Mouse (Mus musculus): Measurements from ENCODE around the gene Ralb.

Gene Ralb

DNA sequence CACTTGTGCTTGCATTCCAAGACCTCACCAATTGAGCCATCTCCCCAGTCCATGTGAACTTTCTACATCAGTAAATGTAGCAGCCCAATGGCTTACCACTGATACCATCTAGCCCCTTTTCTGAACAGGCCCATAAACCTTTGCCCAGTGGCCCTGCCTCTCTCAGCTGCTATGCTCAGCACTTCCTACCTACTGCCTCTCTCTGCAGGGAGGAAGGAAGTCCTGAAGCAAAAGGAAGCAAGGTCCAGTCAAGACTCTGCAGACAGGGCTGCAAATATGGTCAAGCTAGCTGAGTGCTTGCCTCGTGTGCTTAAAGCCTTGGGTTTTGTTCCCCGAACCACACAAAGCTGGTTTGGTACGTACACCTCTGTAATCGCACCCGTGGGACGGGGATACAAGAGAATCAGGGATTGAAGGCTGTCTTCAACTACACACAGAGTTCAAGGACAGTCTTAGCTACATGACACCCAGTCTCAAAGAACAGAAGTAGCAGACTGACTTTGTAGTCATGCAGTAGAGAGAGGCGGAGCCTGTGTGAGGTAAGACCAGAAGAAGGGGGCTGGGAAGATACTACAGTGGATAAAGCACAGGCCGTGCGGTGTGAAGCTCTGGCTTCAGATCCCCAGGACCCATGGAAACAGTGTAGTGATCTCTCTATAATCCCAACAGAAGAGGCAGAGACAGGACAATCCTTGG, 5.9 kb downstream of the Ralb start:
- in situ Hi-C loops (cut with MboI; ENCODE audit: unreplicated experiment in 2 of 2): loop anchor here in 1 of 2 experiments (25.0 kb wide), 1 partner anchor 411 kb away; no protein-coding TSS in a partner anchor

DNA sequence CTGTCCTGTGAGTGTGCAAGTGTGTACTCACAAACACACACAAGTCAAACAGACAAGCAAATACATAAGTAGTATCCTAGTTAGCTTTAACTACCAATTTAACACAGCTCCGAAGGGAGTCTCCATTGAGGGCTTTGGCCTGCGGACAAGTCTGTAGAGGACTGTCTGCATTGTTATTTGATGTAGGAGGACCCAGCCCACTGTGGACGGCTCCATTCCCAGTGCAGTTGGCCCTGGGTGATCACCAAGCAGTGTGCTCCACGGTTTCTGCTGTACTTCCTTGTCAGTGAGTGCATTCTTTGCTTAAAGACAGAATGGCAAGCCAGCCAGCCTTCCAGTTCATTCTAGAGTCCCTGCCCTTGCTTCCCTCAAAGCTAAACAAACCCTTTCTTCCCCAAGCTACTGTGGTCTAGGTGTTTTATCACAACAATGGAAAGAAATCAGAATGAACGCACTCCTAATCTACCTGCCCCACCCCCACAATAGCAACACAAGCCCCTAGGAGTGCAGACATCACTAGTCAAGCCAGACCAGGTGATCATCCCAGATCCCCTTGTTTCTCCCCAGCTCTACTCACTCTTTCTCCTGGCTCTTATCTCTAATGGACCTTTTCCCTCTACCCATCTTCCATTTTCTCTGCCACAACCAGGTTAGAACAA, 7.1 kb downstream of the Ralb start:
- in situ Hi-C loops (cut with MboI; ENCODE audit: unreplicated experiment in 2 of 2): loop anchor here in 1 of 2 experiments (25.0 kb wide), 1 partner anchor 410 kb away; no protein-coding TSS in a partner anchor

DNA sequence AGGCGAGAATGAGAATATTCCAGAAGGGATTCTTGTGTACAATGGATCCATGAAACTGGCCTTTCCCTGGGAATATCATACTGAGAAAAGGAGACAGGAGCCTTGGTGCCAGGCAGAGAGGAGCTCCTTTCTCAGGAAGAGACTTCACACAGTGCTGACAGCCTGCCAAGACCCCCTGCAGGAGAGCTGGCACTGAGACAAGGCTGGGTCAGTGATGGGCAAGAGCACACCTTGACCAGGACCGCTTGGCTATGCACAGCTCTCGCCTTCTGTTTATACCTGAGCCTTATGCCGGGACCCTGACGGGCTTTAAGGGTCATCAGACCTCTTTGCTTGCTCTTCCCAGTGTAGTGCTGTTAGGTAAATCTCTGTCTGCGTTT, 9.2 kb downstream of the Ralb start:
- in situ Hi-C loops (cut with MboI; ENCODE audit: unreplicated experiment in 2 of 2): loop anchor here in 1 of 2 experiments (25.0 kb wide), 1 partner anchor 408 kb away; no protein-coding TSS in a partner anchor

DNA sequence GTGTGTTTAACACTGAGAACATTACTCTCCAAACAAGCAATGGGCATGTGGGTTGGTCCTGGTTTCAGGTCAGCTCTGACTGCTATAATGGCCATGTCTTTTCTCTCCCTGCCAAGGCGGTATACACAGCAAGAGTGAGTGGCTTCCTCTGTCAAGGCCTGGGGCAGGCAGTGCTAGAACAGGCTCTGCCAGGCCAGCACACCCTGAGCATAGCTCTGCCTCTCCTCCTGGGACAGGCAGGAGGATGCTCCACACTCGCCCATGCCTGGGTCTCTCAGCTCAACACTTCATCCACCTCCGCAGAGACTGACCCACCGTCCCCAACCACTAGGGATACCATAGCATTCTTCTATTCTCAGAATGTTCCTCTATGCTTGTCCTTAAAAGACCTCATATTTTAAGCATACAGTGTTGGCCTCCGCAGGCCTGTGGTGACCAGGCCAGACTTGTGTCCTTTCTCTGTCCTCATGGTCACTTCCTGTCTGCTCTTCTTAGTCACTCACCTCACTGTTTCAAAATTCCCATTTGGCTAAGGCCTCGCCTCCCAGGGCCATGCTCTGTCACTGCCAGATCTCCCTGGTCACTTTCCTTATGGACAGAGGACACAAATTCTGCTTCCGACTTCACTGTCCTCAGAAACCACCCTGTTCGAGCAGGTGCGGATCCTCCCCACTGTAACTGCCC, 9.7 kb downstream of the Ralb start:
- in situ Hi-C loops (cut with MboI; ENCODE audit: unreplicated experiment in 2 of 2): loop anchor here in 1 of 2 experiments (25.0 kb wide), 1 partner anchor 408 kb away; no protein-coding TSS in a partner anchor

DNA sequence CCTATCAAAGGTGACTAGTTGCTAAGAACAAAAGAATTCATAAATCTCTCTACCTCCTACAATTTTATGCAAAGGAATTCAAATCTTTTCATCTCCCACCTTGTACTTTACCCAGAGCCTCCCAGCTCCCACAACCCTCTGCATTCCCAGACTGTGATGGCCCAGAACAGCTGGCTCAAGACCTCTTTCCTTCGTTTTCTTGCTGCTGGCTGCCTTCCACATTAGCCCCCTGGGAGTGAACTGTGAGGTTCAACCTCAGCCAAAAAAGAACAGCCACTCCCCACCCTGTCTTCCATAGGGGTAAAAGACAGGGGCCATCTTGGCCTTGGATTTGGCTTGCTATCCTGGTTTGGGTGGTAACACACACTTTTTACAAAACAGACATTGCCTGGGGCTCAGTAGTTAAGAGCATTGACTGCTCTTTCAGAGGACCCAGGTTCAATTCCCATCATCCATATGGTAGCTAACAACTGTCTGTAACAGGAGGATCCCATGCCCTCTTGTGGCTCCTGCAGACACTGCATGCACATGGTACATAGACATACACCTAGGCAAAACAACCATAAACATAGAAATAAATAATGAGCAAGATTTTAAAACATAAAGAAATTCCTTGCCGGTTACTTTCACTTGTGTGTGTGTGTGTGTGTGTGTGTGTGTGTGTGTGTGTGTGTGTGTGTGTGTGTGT, 10.4 kb downstream of the Ralb start:
- in situ Hi-C loops (cut with MboI; ENCODE audit: unreplicated experiment in 2 of 2): loop anchor here in 1 of 2 experiments (25.0 kb wide), 1 partner anchor 407 kb away; no protein-coding TSS in a partner anchor

DNA sequence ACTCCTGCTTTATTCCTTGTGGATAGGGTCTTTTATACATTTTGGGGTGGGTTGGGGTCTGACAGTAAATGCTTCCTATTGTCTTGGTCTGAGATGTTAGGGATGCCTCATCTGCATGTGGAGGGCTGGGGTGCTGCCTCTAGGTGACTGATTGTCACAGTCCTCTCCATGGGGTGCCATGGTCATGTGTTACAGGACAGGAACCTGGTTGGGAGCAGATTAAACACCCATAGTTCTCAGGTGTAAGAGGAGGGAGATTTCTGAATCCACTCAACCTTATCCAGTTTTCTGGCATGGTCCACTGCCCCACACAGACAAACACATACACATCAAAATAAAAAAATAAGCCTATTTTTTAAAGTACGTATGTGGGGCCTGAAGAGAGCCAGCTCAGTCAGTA, 12.1 kb downstream of the Ralb start:
- in situ Hi-C loops (cut with MboI; ENCODE audit: unreplicated experiment in 2 of 2): loop anchor here in 1 of 2 experiments (25.0 kb wide), 1 partner anchor 405 kb away; no protein-coding TSS in a partner anchor

DNA sequence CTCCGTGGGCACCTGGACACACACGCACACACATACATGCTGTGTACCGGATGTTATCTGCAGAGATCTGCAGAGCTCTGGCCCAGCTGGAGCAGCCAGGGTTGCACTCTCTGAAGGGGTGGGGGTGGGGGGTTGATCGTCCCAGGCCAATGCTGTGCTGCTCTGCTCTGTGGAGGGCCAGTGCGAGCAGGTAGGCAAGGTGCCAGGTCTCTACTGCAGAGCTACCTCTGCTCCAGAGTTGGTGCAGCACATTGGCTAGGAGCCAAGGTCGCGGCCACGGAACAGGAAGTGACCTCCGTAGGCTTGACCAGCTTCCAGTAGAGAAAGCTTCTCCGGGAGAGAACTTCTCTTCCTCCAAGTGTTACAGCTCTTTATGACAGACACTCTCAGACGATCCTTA, 12.5 kb downstream of the Ralb start:
- in situ Hi-C loops (cut with MboI; ENCODE audit: unreplicated experiment in 2 of 2): loop anchor here in 1 of 2 experiments (25.0 kb wide), 1 partner anchor 405 kb away; no protein-coding TSS in a partner anchor

DNA sequence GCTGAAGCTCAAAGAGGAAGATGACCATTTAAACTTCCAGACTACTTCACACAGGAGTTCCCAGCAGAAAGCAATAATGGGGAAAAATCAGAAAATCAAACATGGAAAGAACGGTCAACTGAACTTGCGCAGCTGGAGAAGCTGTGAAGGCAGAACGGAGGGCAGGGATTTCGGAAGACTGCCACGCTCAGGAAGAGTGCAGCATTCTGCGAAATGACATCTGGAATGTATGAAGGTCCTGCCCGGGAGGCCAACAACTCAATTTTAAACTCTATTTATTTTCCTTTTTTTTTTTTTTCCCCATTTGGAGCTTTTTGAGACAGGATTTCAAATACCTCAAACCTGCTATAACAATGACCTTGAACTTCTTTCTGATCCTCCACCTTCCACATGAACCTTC, 13.8 kb downstream of the Ralb start:
- in situ Hi-C loops (cut with MboI; ENCODE audit: unreplicated experiment in 2 of 2): loop anchor here in 1 of 2 experiments (25.0 kb wide), 1 partner anchor 403 kb away; no protein-coding TSS in a partner anchor

DNA sequence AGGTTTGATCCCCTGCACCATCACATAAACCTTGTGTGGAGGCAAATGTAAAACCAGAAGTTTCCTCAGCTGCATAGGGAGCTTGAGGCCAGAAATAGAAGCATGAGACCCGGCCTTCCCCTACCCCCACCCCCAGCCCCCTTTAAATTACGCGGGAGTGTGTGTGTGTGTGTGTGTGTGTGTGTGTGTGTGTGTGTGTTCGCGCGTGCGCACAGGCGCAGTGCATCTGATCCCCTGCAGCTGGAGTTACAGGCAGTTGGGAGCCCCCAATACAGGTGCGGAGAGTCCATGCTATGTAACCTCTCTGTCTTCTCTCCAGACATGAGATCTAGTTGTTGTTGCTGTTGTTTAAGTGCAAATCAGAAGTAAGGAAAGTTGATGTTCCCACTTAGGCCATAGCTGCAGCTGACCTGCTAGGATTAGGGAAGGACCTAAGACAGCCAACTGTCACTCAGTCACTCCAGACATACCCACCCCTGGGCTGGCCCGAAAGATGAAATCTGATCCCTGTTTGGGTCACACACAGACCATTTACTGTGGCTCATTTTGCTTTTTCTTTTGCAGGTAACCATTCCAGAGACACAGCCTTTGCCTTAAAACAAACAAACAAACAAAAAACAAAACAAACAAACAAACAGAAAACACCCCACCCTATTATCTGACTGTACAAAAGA, 16.5 kb downstream of the Ralb start:
- in situ Hi-C loops (cut with MboI; ENCODE audit: unreplicated experiment in 2 of 2): loop anchor here in 1 of 2 experiments (25.0 kb wide), 1 partner anchor 401 kb away; no protein-coding TSS in a partner anchor

DNA sequence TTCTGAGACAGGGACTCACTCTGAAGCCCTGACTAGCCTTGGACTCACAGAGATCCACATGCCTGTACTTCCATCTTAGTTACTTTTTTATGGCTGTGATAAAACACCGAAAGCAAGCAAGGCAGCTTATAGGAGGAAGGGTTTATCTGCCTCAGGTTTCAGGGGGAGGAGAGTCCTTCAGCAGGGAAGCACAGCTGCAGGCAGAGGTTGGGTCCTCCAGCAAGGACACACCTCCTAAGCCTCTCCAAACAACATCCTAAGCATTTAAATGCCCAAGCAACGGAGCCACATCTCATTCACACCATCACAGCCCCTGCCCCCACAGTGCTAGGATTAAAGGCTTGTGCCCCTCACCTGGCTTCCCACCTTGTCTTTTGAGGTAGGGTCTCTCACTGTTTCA, 18.8 kb downstream of the Ralb start:
- in situ Hi-C loops (cut with MboI; ENCODE audit: unreplicated experiment in 2 of 2): loop anchor here in 1 of 2 experiments (25.0 kb wide), 1 partner anchor 399 kb away; no protein-coding TSS in a partner anchor

DNA sequence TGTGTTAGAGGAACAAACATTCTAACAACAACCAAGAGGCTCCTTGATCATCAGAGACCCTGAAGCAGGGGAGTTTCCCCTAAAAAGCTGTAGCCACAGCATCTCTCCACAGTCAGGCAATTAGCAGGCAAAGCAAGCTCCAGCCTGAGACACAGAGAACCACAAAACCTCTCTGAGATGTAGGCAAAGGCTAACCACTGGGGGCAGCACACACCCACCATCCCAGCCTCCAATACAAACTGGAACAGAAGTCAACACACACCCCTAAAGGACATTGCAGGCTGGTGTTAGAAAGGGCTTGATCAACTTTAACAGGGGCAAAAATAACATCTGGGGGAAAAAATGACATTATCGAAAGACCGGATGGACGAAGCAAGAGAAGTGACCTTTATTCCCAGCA, 20.1 kb downstream of the Ralb start:
- in situ Hi-C loops (cut with MboI; ENCODE audit: unreplicated experiment in 2 of 2): loop anchor here in 1 of 2 experiments (25.0 kb wide), 1 partner anchor 397 kb away; no protein-coding TSS in a partner anchor

DNA sequence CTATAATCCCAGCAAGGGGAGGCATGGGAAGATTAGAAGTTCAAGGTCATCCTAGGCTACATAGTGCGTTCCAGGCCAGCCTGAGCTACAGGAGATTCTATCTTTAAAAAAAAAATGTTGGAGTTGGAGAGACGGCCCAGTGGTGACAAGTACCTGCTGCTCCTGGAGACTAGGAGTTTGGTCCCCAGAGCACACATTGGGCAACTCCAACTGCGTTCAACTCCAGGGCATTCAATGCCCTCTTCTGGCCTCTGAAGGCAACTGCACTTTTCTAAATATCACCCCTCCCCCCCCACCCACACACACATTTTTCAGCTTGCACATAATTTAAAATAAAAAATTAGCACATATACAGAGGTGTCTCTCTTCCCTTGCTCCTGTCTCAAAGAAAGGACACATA, 21.7 kb downstream of the Ralb start:
- in situ Hi-C loops (cut with MboI; ENCODE audit: unreplicated experiment in 2 of 2): loop anchor here in 1 of 2 experiments (25.0 kb wide), 1 partner anchor 396 kb away; no protein-coding TSS in a partner anchor

DNA sequence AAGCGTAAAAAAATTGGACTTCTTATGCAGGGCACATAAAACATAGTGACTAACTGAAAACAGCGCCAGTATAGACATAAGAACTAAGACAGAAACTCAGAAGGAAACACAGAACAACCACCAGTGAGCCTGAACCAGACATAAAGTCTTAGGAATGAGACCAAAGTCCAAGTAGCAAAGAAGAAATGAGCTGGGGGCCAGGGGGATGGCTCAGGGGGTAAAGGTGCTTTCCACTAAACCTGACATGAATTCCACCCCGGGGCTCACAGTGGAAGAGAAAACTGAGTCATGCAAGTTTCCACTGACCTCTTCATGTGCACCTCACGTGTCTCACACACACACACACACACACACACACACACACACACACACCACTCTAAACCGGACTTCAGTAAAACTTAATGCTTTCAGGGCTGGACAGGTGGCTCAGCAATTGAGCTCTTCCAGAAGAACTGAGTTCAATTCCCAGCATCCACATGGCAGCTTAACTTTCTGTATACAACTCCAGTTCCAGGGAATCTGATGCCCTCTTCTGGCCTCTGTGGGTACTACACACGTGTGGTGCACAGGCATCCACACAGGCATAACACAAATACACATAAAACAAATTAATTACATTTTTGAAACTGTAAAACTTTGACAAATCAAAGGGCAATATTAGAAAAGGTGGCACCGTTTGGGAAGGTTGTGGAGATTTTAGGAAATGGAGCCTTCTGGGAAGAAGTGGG, 23.2 kb downstream of the Ralb start:
- in situ Hi-C loops (cut with MboI; ENCODE audit: unreplicated experiment in 2 of 2): loop anchor here in 1 of 2 experiments (25.0 kb wide), 1 partner anchor 394 kb away; no protein-coding TSS in a partner anchor

DNA sequence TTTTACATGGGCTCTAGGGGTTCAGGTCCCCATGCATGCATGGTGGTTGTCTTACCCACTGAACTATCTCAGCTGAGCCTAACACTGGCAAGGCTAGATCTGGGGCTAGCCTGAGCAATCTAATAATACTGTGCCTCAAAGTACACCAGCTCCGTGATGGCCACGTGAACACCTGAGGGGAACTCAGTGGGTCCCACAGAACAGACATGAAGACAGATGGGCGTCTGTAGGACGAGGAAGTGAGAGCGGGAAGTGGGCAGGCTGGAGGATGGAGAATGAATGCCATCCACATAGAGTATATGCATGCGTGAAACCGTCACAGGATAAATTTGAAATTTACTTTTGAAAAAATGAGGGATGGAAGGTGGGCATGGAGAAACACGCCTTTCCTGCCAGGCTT, 23.9 kb downstream of the Ralb start:
- in situ Hi-C loops (cut with MboI; ENCODE audit: unreplicated experiment in 2 of 2): loop anchor here in 1 of 2 experiments (25.0 kb wide), 1 partner anchor 393 kb away; no protein-coding TSS in a partner anchor

DNA sequence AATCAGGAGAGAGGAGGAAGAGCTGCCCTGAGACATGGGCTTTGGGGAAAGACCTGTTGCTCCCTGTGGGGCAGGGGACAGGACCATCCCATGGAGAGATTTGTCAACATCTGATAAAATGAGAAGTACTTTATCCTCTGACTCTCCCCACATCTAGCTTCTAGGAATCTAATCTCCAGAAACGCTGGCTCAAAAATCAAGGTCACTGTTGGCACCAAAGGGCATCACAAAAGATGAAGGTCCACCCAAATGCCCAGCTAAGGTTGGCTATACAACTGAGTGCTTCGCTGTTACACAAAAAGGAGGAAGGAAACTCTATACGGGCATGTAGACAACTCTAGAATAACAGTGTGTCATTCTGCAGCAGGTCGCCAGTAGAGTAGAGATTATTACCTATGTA, 25.0 kb downstream of the Ralb start:
- in situ Hi-C loops (cut with MboI; ENCODE audit: unreplicated experiment in 2 of 2): loop anchor here in 1 of 2 experiments (25.0 kb wide), 1 partner anchor 392 kb away; no protein-coding TSS in a partner anchor

DNA sequence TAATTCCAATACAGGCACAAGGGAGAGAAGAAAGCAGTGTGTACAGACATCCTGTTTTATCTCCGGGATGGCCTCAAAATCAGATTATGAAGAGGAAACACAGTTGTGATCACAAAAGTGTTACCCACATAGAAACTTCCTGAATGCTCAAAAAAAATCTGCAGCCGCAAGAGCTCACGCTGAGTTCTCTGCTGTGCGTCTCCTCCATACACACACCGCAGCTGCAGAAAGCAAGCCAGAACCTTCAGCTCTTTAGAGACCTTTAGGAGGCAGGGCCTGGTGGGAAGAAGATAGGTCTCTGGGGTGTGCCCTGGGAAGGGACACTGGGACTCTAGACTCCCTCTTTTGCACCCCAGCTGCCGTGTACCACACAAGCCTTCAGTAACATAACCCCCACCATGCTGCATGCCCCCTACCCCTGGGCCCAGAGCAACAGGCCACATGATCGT, 27.7 kb downstream of the Ralb start:
- in situ Hi-C loops (cut with MboI; ENCODE audit: unreplicated experiment in 2 of 2): loop anchor here in 1 of 2 experiments (25.0 kb wide), 1 partner anchor 390 kb away; no protein-coding TSS in a partner anchor

DNA sequence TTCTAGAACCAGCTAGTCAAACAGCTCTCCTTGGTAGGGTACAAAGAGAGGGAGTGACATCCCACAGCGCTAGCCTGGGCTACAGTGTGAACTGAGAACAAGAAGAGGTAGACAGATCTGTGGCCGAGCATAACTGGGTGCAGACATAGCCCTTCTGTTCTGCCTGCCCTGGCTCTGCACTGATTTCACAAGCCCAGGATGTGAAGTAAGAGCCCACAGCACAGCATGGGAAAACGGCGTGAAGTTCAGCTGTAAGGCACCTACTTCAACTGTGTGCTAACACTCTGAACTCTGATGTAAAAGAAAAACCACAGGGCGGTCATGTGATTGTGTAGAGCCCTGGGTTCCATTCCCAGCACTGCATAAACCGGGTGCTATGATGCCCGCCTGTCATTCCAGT, 29.9 kb downstream of the Ralb start:
- in situ Hi-C loops (cut with MboI; ENCODE audit: unreplicated experiment in 2 of 2): loop anchor here (25.0 kb wide), 2 partner anchors 387 to 413 kb away; no protein-coding TSS in a partner anchor

DNA sequence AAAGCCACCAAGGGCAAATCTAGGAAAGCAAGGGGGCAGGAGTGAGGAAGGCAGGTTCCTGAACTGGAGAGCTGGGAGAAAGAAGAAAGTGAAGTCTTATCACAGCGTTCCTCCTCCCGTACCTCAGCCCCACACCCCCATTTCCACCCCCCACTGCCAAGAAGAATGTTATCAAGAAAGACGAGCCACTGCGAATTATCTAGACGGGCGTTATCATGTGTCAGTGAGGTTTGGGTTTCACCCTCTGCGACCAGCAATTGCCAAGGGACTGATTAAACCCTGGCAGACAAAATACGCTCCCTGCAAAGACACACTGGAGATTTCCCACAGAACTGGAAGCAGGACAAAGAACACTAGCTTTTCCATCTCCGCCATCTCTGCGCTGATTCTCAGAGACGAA, 31.9 kb downstream of the Ralb start:
- in situ Hi-C loops (cut with MboI; ENCODE audit: unreplicated experiment in 2 of 2): loop anchor here in 1 of 2 experiments (25.0 kb wide), 1 partner anchor 415 kb away; no protein-coding TSS in a partner anchor

Measured in v-Abl transformed pro-B cells (cell line).